Mouse (Mus musculus) liver, embryonic 11.5 days (tissue): ENCODE data around the gene Gpm6a. TPM values are rescaled to one million over a fixed set of nuclear protein-coding genes. Genes with fewer than 3 reads are reported as not detected.

Source experiments
- ATAC-seq: fragments of 200-750 bp; cut with Nextera tagmentation; replicated peaks from 2 replicates; pipeline ENCODE4 v1.8.0; 2017; ENCODE audit warnings: moderate number of reproducible peaks, mild to moderate bottlenecking, moderate TSS enrichment, moderate library complexity; ENCODE audit not compliant: low FRiP score
- DNase-seq: peaks from one replicate; pipeline ENCODE4 v3.0.0-alpha.2; 2017; ENCODE audit warnings: low spot score
- H3K27ac ChIP-seq: fragments of 300-500 bp; sonication (generic); 2 replicates; pipeline ENCODE4 v1.5.1; 2014; ENCODE audit warnings: mild to moderate bottlenecking, low read depth, low read length, control low read depth
- H3K27me3 ChIP-seq: fragments of 300-500 bp; sonication (generic); replicated peaks from 2 replicates; pipeline ENCODE4 v1.6.1; 2014; ENCODE audit warnings: low read length, mixed read lengths; ENCODE audit not compliant: control insufficient read depth, insufficient read depth
- H3K36me3 ChIP-seq: fragments of 300-500 bp; sonication (generic); 2 replicates; pipeline ENCODE4 v1.6.1; 2014; ENCODE audit warnings: mild to moderate bottlenecking, low read length, moderate library complexity, mixed read lengths; ENCODE audit not compliant: control insufficient read depth, insufficient read depth
- H3K4me1 ChIP-seq: fragments of 300-500 bp; sonication (generic); replicated peaks from 2 replicates; pipeline ENCODE4 v1.6.1; 2014; ENCODE audit warnings: low read length, mixed read lengths; ENCODE audit not compliant: control insufficient read depth, insufficient read depth
- H3K4me2 ChIP-seq: fragments of 300-500 bp; sonication (generic); 2 replicates; pipeline ENCODE4 v1.6.1; 2014; ENCODE audit warnings: mild to moderate bottlenecking, control low read depth, moderate library complexity
- H3K4me3 ChIP-seq: fragments of 300-500 bp; sonication (generic); 2 replicates; pipeline ENCODE4 v1.5.1; 2014; ENCODE audit warnings: low read depth, low read length, control low read depth
- H3K9ac ChIP-seq: fragments of 300-500 bp; sonication (generic); 2 replicates; pipeline ENCODE4 v1.6.1; 2014; ENCODE audit warnings: low read depth, low read length, control low read depth
- H3K9me3 ChIP-seq: fragments of 300-500 bp; sonication (generic); 2 replicates; pipeline ENCODE4 v1.6.1; 2016; ENCODE audit warnings: low read length, inconsistent platforms, mixed read lengths; ENCODE audit not compliant: control insufficient read depth
- WGBS: fragments of 180-500 bp; shearing (Covaris S2); extraction: QIAGEN DNeasy Blood & Tissue Kit; methylation state at CpG from one replicate; pipeline ENCODE4 v1.1.7; 2014; 5-methylcytosine and 5-hydroxymethylcytosine counted together
- polyA plus RNA-seq: library from polyadenylated mRNA; unstranded; fragments of >200 nt; fragmentation: Nextera tagmentation; extraction: Ambion mirVana; gene quantifications from 2 replicates; pipeline ENCODE4 v1.2.1, GENCODE M21; 2014

Gpm6a gene
- polyA plus RNA-seq, 1 experiment from 2014 or later = 5.3 TPM

DNA sequence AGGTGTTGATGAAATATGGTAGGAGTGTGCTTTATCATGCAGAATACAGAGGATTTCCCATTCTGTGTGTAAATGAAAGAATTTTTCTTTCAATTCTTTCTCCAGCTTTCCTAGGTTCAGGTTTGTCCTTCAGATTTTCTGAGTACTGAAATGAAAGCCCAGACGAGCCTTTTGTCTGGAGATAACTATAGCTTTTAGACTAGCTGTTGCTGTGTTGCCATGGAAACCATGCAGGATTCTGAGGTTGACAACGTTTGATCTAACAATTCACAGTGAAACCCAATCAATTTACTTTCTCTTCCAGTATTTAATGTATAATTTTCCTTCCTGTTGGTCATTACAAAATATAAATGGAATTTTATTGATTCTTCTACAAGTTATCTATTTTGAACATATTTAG lies 34.5 kb downstream of the Gpm6a start:
- DNase-seq = no peak

DNA sequence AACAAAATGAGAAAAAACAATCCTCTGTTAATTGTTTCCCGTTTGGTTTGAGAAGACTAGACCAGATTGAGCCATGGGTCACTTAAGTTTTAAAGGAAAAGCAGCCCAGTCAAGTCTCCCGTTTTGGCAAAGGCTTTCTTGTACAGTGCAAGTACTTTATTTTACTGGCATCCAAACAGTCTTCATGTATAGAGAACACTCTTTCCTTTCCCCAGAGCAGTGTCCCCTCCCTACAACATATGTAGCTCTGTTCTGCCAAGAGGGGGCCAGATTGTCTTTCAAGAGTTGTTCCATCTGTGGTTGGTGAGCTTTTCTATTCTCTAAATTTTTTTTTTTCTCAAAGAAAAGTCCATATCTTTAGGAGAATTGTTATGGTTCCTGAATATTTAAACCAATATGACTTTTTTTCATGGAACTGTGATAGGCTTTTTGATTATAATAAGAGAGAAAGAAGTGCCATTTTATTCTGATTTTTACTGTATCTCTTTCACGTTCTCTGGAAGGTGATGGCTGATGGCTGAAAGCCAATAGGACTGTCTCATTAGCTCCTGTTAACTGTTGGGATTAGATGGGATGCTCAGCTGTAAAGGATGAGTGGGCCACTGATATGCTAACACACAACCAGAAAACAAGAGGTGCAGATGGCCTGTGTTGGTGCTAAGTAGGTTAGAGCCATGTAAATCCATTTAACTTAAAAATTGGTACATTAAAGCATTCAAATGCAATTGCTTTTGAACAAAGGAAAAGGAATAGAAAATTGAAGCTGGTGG lies 37.4 kb downstream of the Gpm6a start:
- H3K4me1 ChIP-seq = no peaks in the 10 kb centered on the region
- DNase-seq (no peak), ATAC-seq (no peak)
- H3K27ac ChIP-seq = no peak overlapping the region
- 66% methylated on average over 3 of the region's 3 CpGs for WGBS
- H3K27me3 ChIP-seq = no peaks in the 10 kb centered on the region
- H3K36me3 ChIP-seq = no peaks in the 10 kb centered on the region
- no peak overlapping the region for H3K4me3 ChIP-seq
- no peaks in the 10 kb centered on the region for H3K9me3 ChIP-seq
- H3K4me2 ChIP-seq = no peak overlapping the region
- H3K9ac ChIP-seq = no peak overlapping the region

More for the DNA sequence above, 34.5 kb downstream of the Gpm6a start:
- H3K9ac ChIP-seq = no peak overlapping the region
- H3K4me3 ChIP-seq = no peak overlapping the region
- ATAC-seq = no peak
- H3K36me3 ChIP-seq = no peaks in the 10 kb centered on the region
- H3K9me3 ChIP-seq = no peaks in the 10 kb centered on the region
- no peaks in the 10 kb centered on the region for H3K27me3 ChIP-seq
- 32% methylated on average over 2 of the region's 2 CpGs for WGBS
- H3K4me1 ChIP-seq = no peaks in the 10 kb centered on the region
- no peak overlapping the region for H3K4me2 ChIP-seq
- no peak overlapping the region for H3K27ac ChIP-seq

DNA sequence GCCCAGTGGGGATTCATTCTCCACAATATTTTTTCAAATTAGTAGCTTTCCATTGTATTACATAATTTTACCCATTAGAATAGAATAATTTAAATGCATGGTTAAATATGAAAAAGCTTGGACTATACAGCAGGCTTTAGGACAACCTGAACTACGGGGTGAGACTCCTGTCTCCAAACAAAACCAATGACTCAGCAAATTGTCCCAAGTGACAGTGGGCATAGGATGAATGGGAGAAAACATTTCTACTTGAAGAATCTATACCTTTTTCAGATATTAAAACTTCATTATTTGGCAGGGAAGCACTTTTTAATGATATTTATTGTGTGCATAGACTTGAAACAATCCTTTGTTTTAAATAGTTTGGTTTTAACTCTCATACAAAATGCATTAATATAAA lies 41.0 kb downstream of the Gpm6a start:
- Histone ChIP-seq H3K27ac (no peak overlapping the region), H3K36me3 (no peaks in the 10 kb centered on the region), H3K4me3 (no peak overlapping the region), H3K4me2 (no peak overlapping the region), H3K9ac (no peak overlapping the region), H3K9me3 (no peaks in the 10 kb centered on the region), H3K27me3 (no peaks in the 10 kb centered on the region), H3K4me1 (no peaks in the 10 kb centered on the region)
- WGBS = 79% methylated on average over 1 of the region's 1 CpGs
- ATAC-seq (no peak), DNase-seq (no peak)

- Histone ChIP-seq H3K36me3 (no peaks in the 10 kb centered on the region), H3K27me3 (no peaks in the 10 kb centered on the region), H3K4me1 (no peaks in the 10 kb centered on the region), H3K9me3 (no peaks in the 10 kb centered on the region), H3K27ac (no peak overlapping the region), H3K4me2 (no peak overlapping the region), H3K9ac (no peak overlapping the region), H3K4me3 (no peak overlapping the region)
- WGBS = 80% methylated on average over 1 of the region's 1 CpGs
- DNase-seq (no peak), ATAC-seq (no peak)
Observed at GRCm38 (mm10) chr8:55002398-55002797, 47.8 kb downstream of the Gpm6a start.

DNA sequence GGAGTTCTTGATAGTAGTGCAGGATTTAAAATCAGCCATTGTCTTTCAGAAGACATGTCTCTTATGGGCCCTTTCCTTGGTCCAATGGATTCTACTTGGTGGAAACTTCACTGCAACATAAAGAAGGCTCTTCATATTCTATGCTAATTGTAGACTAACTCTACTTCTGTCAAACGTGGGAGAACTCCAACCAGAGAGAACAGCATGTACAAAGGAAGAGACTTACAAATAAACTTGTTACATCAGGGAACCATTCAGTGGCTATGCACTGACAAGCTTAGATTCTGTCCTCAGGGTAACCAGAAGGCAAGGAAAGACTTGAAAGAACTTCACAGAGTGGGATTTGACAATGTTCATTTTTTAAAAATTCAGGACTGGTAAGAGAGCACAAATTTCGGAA lies 48.3 kb downstream of the Gpm6a start:
- H3K4me3 ChIP-seq = no peak overlapping the region
- H3K27ac ChIP-seq = no peak overlapping the region
- H3K36me3 ChIP-seq = no peaks in the 10 kb centered on the region
- DNase-seq = no peak
- H3K4me2 ChIP-seq = no peak overlapping the region
- no peak for ATAC-seq
- no peak overlapping the region for H3K9ac ChIP-seq
- no peaks in the 10 kb centered on the region for H3K4me1 ChIP-seq
- H3K9me3 ChIP-seq = no peaks in the 10 kb centered on the region
- 43% methylated on average over 2 of the region's 2 CpGs for WGBS
- no peaks in the 10 kb centered on the region for H3K27me3 ChIP-seq

DNA sequence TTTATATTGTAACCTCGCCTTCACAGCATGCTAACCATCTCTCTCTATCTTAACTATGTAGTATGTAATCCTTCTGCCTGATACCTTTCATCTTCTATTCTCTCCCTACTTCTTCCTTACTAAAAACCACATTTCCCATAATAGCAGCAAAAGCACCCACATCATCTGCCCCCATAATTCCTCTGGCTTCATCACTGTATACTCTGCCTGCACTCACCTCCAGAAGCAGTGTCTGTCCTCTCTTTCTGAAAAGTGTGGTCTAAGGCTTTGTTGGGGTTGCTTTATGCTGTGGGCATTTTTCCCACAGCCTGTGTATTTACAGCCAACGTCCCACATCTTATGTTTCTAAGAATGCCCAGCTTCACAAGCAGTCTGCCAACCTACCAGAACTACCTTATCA lies 57.6 kb downstream of the Gpm6a start:
- Histone ChIP-seq H3K9ac (no peak overlapping the region), H3K36me3 (no peaks in the 10 kb centered on the region), H3K4me2 (no peak overlapping the region), H3K9me3 (no peaks in the 10 kb centered on the region), H3K4me3 (no peak overlapping the region), H3K27ac (no peak overlapping the region), H3K4me1 (no peaks in the 10 kb centered on the region), H3K27me3 (no peaks in the 10 kb centered on the region)
- DNase-seq (no peak), ATAC-seq (no peak)
- 60% methylated on average over 2 of the region's 2 CpGs for WGBS

- H3K27me3 ChIP-seq = no peaks in the 10 kb centered on the region
- 60% methylated on average over 1 of the region's 1 CpGs for WGBS
- ATAC-seq = no peak
- no peak overlapping the region for H3K27ac ChIP-seq
- no peak overlapping the region for H3K9ac ChIP-seq
- H3K4me1 ChIP-seq = no peaks in the 10 kb centered on the region
- H3K9me3 ChIP-seq = no peaks in the 10 kb centered on the region
- no peaks in the 10 kb centered on the region for H3K36me3 ChIP-seq
- H3K4me2 ChIP-seq = no peak overlapping the region
- no peak overlapping the region for H3K4me3 ChIP-seq
- DNase-seq = no peak
Observed at GRCm38 (mm10) chr8:55017071-55017470, 62.4 kb downstream of the Gpm6a start.

GRCm38 (mm10) chr8:55025851-55026660 lies 71.4 kb downstream of the Gpm6a start:
- H3K4me3 ChIP-seq = no peak overlapping the region
- no peak overlapping the region for H3K27ac ChIP-seq
- no peaks in the 10 kb centered on the region for H3K36me3 ChIP-seq
- no peaks in the 10 kb centered on the region for H3K4me1 ChIP-seq
- H3K27me3 ChIP-seq = no peaks in the 10 kb centered on the region
- H3K4me2 ChIP-seq = no peak overlapping the region
- H3K9ac ChIP-seq = no peak overlapping the region
- 72% methylated on average over 10 of the region's 10 CpGs for WGBS
- ATAC-seq (no peak), DNase-seq (no peak)
- no peaks in the 10 kb centered on the region for H3K9me3 ChIP-seq

- Histone ChIP-seq H3K9me3 (no peaks in the 10 kb centered on the region), H3K4me1 (no peaks in the 10 kb centered on the region), H3K4me2 (no peak overlapping the region), H3K9ac (no peak overlapping the region), H3K27ac (no peak overlapping the region), H3K4me3 (no peak overlapping the region), H3K27me3 (no peaks in the 10 kb centered on the region), H3K36me3 (no peaks in the 10 kb centered on the region)
- no peak for ATAC-seq
- DNase-seq = no peak
- 68% methylated on average over 2 of the region's 2 CpGs for WGBS
Observed at GRCm38 (mm10) chr8:55026661-55027000, 72.0 kb downstream of the Gpm6a start.
